Mouse (Mus musculus): ENCODE measurements around the gene Peli2. TPM values are rescaled to one million over a fixed set of nuclear protein-coding genes. Genes with fewer than 3 reads are reported as not detected.

Peli2 gene
- polyA plus RNA-seq, 1 experiment from 2014 or later: 4.0 TPM

- Histone ChIP-seq H3K36me3 (ENCODE audit: control insufficient read depth, insufficient read depth, low read length) (no peaks in the 10 kb centered on the region), H3K4me1 (ENCODE audit: control insufficient read depth, insufficient read depth, low read length) (peaks cover 26% of the 10 kb centered on the region), H3K27ac (ENCODE audit: low read depth, low read length) (no peak overlapping the region), H3K27me3 (ENCODE audit: control insufficient read depth, insufficient read depth, low read length) (peaks cover 10% of the 10 kb centered on the region), H3K9ac (ENCODE audit: low read depth, low read length) (no peak overlapping the region), H3K4me2 (no peak overlapping the region), H3K9me3 (replicated peaks; ENCODE audit: control insufficient read depth, low read length) (no peaks in the 10 kb centered on the region), H3K4me3 (ENCODE audit: low read depth, low read length) (no peak overlapping the region)
- no peak for ATAC-seq (replicated peaks; ENCODE audit: insufficient number of reproducible peaks, low FRiP score, low TSS enrichment)
- 68% methylated on average over 6 of the region's 6 CpGs for WGBS (ENCODE audit: insufficient replicate concordance)
Measured at GRCm38 (mm10) chr14:48130021-48130420, 9.4 kb downstream of the Peli2 start.

- peaks cover 7% of the 10 kb centered on the region for H3K27me3 ChIP-seq (ENCODE audit: control insufficient read depth, insufficient read depth, low read length)
- ATAC-seq (replicated peaks; ENCODE audit: insufficient number of reproducible peaks, low FRiP score, low TSS enrichment): no peak
- H3K9ac ChIP-seq (ENCODE audit: low read depth, low read length): 0 out of 2 replicates have a peak overlapping the region, but pooled peaks have one; percentile 28
- peak overlapping the region; percentile 32; the same call in 1 of the 2 replicates for H3K27ac ChIP-seq (ENCODE audit: low read depth, low read length)
- H3K4me3 ChIP-seq (ENCODE audit: low read depth, low read length): no peak overlapping the region
- H3K4me2 ChIP-seq: no peak overlapping the region
- H3K36me3 ChIP-seq (ENCODE audit: control insufficient read depth, insufficient read depth, low read length): no peaks in the 10 kb centered on the region
- WGBS (ENCODE audit: insufficient replicate concordance): 47% methylated on average over 20 of the region's 20 CpGs
- no peaks in the 10 kb centered on the region for H3K9me3 ChIP-seq (replicated peaks; ENCODE audit: control insufficient read depth, low read length)
- peaks cover 35% of the 10 kb centered on the region for H3K4me1 ChIP-seq (ENCODE audit: control insufficient read depth, insufficient read depth, low read length)
Measured at GRCm38 (mm10) chr14:48130761-48131575, 10.3 kb downstream of the Peli2 start.

- Histone ChIP-seq H3K4me1 (ENCODE audit: control insufficient read depth, insufficient read depth, low read length) (peaks cover 36% of the 10 kb centered on the region), H3K27ac (ENCODE audit: low read depth, low read length) (peak overlapping the region; percentile 32; the same call in 1 of the 2 replicates), H3K36me3 (ENCODE audit: control insufficient read depth, insufficient read depth, low read length) (no peaks in the 10 kb centered on the region), H3K27me3 (ENCODE audit: control insufficient read depth, insufficient read depth, low read length) (peaks cover 7% of the 10 kb centered on the region), H3K9me3 (replicated peaks; ENCODE audit: control insufficient read depth, low read length) (no peaks in the 10 kb centered on the region), H3K4me2 (no peak overlapping the region; the same call in 1 of the 2 replicates), H3K9ac (ENCODE audit: low read depth, low read length) (no peak overlapping the region), H3K4me3 (ENCODE audit: low read depth, low read length) (no peak overlapping the region)
- 42% methylated on average over 4 of the region's 4 CpGs for WGBS (ENCODE audit: insufficient replicate concordance)
- no peak for ATAC-seq (replicated peaks; ENCODE audit: insufficient number of reproducible peaks, low FRiP score, low TSS enrichment)
Measured at GRCm38 (mm10) chr14:48131576-48131922, 10.9 kb downstream of the Peli2 start.

- no peaks in the 10 kb centered on the region for H3K36me3 ChIP-seq (ENCODE audit: control insufficient read depth, insufficient read depth, low read length)
- H3K27ac ChIP-seq (ENCODE audit: low read depth, low read length): peak overlapping the region; percentile 32; the same call in 1 of the 2 replicates
- WGBS (ENCODE audit: insufficient replicate concordance): 67% methylated on average over 3 of the region's 3 CpGs
- no peaks in the 10 kb centered on the region for H3K9me3 ChIP-seq (replicated peaks; ENCODE audit: control insufficient read depth, low read length)
- no peak overlapping the region for H3K4me3 ChIP-seq (ENCODE audit: low read depth, low read length)
- H3K27me3 ChIP-seq (ENCODE audit: control insufficient read depth, insufficient read depth, low read length): peaks cover 7% of the 10 kb centered on the region
- H3K4me2 ChIP-seq: no peak overlapping the region
- H3K4me1 ChIP-seq (ENCODE audit: control insufficient read depth, insufficient read depth, low read length): peaks cover 36% of the 10 kb centered on the region
- no peak overlapping the region for H3K9ac ChIP-seq (ENCODE audit: low read depth, low read length)
- no peak for ATAC-seq (replicated peaks; ENCODE audit: insufficient number of reproducible peaks, low FRiP score, low TSS enrichment)
Measured at GRCm38 (mm10) chr14:48132241-48132640, 11.6 kb downstream of the Peli2 start.

- peaks cover 36% of the 10 kb centered on the region for H3K4me1 ChIP-seq (ENCODE audit: control insufficient read depth, insufficient read depth, low read length)
- H3K4me2 ChIP-seq: peak overlapping the region; percentile 58
- WGBS (ENCODE audit: insufficient replicate concordance): 25% methylated on average over 21 of the region's 21 CpGs
- H3K27me3 ChIP-seq (ENCODE audit: control insufficient read depth, insufficient read depth, low read length): peaks cover 7% of the 10 kb centered on the region
- ATAC-seq (replicated peaks; ENCODE audit: insufficient number of reproducible peaks, low FRiP score, low TSS enrichment): no peak
- H3K9me3 ChIP-seq (replicated peaks; ENCODE audit: control insufficient read depth, low read length): no peaks in the 10 kb centered on the region
- peak overlapping the region; percentile 10; the same call in 1 of the 2 replicates for H3K4me3 ChIP-seq (ENCODE audit: low read depth, low read length)
- peak overlapping the region; percentile 43; the same call in 1 of the 2 replicates for H3K9ac ChIP-seq (ENCODE audit: low read depth, low read length)
- no peaks in the 10 kb centered on the region for H3K36me3 ChIP-seq (ENCODE audit: control insufficient read depth, insufficient read depth, low read length)
- H3K27ac ChIP-seq (ENCODE audit: low read depth, low read length): no peak overlapping the region
Measured at GRCm38 (mm10) chr14:48132865-48133802, 12.5 kb downstream of the Peli2 start.

- Histone ChIP-seq H3K27ac (ENCODE audit: low read depth, low read length) (0 out of 2 replicates have a peak overlapping the region, but pooled peaks have one; percentile 35), H3K27me3 (ENCODE audit: control insufficient read depth, insufficient read depth, low read length) (peaks cover 10% of the 10 kb centered on the region), H3K4me1 (ENCODE audit: control insufficient read depth, insufficient read depth, low read length) (peaks cover 36% of the 10 kb centered on the region), H3K9me3 (replicated peaks; ENCODE audit: control insufficient read depth, low read length) (no peaks in the 10 kb centered on the region), H3K4me2 (peak overlapping the region; percentile 40), H3K36me3 (ENCODE audit: control insufficient read depth, insufficient read depth, low read length) (no peaks in the 10 kb centered on the region), H3K9ac (ENCODE audit: low read depth, low read length) (no peak overlapping the region), H3K4me3 (ENCODE audit: low read depth, low read length) (no peak overlapping the region)
- 0 out of 2 replicates have a peak, but pooled peaks have one; percentile 27 for ATAC-seq (replicated peaks; ENCODE audit: insufficient number of reproducible peaks, low FRiP score, low TSS enrichment)
- WGBS (ENCODE audit: insufficient replicate concordance): 27% methylated on average over 7 of the region's 7 CpGs
Measured at GRCm38 (mm10) chr14:48134344-48134743, 13.7 kb downstream of the Peli2 start.

GRCm38 (mm10) chr14:48135816-48136345 is 15.3 kb downstream of the Peli2 start:
- H3K4me3 ChIP-seq (ENCODE audit: low read depth, low read length): no peak overlapping the region
- ATAC-seq (replicated peaks; ENCODE audit: insufficient number of reproducible peaks, low FRiP score, low TSS enrichment): no peak
- H3K27ac ChIP-seq (ENCODE audit: low read depth, low read length): no peak overlapping the region
- H3K4me1 ChIP-seq (ENCODE audit: control insufficient read depth, insufficient read depth, low read length): peaks cover 36% of the 10 kb centered on the region
- no peak overlapping the region for H3K9ac ChIP-seq (ENCODE audit: low read depth, low read length)
- no peaks in the 10 kb centered on the region for H3K36me3 ChIP-seq (ENCODE audit: control insufficient read depth, insufficient read depth, low read length)
- 71% methylated on average over 11 of the region's 11 CpGs for WGBS (ENCODE audit: insufficient replicate concordance)
- peaks cover 14% of the 10 kb centered on the region for H3K27me3 ChIP-seq (ENCODE audit: control insufficient read depth, insufficient read depth, low read length)
- H3K4me2 ChIP-seq: no peak overlapping the region
- no peaks in the 10 kb centered on the region for H3K9me3 ChIP-seq (replicated peaks; ENCODE audit: control insufficient read depth, low read length)

GRCm38 (mm10) chr14:48137731-48138130 is 17.1 kb downstream of the Peli2 start:
- no peak overlapping the region for H3K4me2 ChIP-seq
- H3K9ac ChIP-seq (ENCODE audit: low read depth, low read length): no peak overlapping the region
- H3K4me1 ChIP-seq (ENCODE audit: control insufficient read depth, insufficient read depth, low read length): peaks cover 26% of the 10 kb centered on the region
- H3K36me3 ChIP-seq (ENCODE audit: control insufficient read depth, insufficient read depth, low read length): no peaks in the 10 kb centered on the region
- 61% methylated on average over 8 of the region's 8 CpGs for WGBS (ENCODE audit: insufficient replicate concordance)
- H3K27me3 ChIP-seq (ENCODE audit: control insufficient read depth, insufficient read depth, low read length): peaks cover 27% of the 10 kb centered on the region
- ATAC-seq (replicated peaks; ENCODE audit: insufficient number of reproducible peaks, low FRiP score, low TSS enrichment): no peak
- no peak overlapping the region for H3K4me3 ChIP-seq (ENCODE audit: low read depth, low read length)
- H3K9me3 ChIP-seq (replicated peaks; ENCODE audit: control insufficient read depth, low read length): no peaks in the 10 kb centered on the region
- no peak overlapping the region for H3K27ac ChIP-seq (ENCODE audit: low read depth, low read length)
